Mouse (Mus musculus) kidney, postnatal 14 days (tissue): Measurements from ENCODE around the gene Amh.

Experiments
- DNase-seq: peaks from one replicate; pipeline ENCODE4 v3.0.0; 2022; ENCODE audit warnings: mixed read lengths

Amh gene

GRCm38 (mm10) chr10:80829359-80830278 lies 24.6 kb downstream of the Amh start:
- no peak for DNase-seq

- peak; percentile 91 for DNase-seq
Observed at GRCm38 (mm10) chr10:80831136-80831535, 26.1 kb downstream of the Amh start.

DNA sequence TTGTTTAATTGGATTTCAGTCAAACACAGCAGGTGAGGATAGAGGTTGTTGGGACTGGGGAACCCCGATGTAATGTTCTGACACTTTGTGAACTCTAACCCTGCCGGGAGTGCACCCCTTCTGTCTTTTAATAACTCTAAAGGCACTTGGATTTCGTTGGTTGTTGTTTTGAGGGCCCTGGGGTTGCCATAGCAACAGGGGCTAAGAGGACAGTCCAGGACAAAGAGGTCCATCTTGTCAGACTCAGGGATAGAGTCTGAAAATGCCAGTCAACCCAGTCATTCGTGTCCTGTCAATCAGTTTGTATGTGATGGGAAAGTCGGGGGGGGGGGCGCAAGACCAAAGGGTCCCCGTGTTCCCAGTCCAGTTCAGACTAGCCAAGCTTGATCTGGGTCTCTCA lies 27.8 kb downstream of the Amh start:
- DNase-seq = no peak

GRCm38 (mm10) chr10:80835617-80836016 lies 30.6 kb downstream of the Amh start:
- DNase-seq = no peak

DNA sequence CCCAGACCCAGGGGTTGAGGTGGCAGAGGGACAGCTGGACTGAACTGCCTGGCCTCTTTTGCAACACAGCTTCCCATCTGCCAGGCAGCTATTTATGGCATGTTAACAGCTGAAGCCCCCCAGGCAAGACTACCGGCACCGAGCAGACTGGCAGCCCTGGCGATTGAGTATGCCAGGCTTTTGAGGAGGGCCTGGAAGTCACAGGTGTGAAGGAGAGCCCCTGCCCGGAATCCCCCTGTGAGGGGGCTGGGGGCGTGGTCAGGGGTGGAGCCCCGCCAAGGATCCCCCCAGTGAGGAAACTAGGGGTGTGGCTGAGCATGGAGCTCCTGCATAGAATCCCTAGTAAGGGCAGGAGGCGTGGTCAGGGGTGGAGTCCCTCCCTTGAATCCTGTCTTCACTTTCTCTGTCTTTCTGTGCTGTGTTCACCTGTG lies 31.9 kb downstream of the Amh start:
- no peak for DNase-seq

- no peak for DNase-seq
Observed at GRCm38 (mm10) chr10:80837827-80838226, 32.8 kb downstream of the Amh start.

DNA sequence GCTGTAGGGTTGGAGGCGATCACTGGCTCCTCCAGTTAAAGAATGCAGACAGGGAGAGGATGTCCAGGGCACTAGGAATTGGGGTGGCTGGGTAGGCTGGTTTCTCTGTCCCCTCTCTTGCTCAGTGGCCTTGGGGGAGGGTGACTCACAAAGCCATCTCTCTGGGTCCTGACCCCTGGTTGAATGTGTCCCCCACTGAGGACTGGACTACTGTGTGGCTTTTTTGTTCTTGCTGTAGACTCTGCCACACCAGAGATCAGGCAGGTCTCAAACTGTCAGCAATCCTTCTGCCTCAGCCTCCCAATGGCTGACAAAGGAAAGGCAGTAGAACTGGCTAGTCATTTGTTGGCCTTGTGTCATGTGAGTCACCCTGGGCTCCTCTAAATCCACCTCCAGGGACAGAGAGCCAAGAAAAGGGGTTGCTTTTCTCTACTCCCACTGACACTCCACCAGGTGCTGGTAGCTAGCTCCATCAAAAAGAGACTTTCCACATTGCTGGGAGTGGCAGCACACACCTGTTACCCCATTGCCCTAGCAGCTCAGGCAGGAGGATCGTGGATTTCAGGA lies 33.4 kb downstream of the Amh start:
- DNase-seq = no peak

- DNase-seq = no peak
Observed at GRCm38 (mm10) chr10:80839848-80840247, 34.8 kb downstream of the Amh start.

- no peak for DNase-seq
Observed at GRCm38 (mm10) chr10:80841685-80842084, 36.6 kb downstream of the Amh start.

- no peak for DNase-seq
Observed at GRCm38 (mm10) chr10:80842334-80842733, 37.3 kb downstream of the Amh start.

DNA sequence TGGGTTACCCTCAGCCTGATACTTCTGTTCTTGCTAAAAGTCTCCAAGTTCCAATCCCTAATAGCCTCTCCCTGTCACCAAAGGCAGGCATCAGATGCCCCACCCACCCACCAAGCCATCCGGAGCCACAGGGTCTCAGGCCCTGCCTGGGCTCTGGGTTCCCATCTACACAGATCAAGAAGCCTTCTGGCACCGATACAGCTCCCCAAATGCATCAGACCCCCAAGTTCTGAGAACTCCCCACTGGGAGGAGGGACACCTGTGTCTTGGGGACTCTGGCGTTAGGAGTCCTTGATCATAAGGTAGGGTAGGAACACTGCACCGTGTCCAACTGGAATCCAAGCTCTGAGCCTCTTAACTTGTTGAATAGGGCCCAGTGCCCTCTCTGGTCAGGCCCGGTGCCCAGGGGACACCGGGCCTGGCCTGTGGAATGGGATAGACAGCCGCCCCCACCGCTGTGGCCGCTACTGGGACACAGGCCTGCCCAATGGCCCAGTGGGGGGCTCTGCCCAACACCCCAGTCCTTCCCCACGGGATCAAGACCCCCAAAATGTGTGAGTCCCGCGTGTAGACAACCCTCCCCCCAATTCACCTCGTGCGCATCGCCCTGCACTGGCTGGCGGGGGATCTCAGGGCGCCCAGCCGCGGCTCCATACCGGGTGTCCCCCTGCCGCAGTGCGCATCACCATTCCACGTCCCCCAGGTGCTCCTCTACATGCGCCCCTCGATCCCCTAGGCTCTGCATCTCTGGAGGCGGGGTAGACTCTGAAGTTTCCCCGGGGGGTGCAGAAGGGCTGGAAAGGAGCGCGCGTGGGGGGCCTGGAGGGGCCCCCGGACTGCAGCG lies 38.3 kb downstream of the Amh start:
- no peak for DNase-seq

DNA sequence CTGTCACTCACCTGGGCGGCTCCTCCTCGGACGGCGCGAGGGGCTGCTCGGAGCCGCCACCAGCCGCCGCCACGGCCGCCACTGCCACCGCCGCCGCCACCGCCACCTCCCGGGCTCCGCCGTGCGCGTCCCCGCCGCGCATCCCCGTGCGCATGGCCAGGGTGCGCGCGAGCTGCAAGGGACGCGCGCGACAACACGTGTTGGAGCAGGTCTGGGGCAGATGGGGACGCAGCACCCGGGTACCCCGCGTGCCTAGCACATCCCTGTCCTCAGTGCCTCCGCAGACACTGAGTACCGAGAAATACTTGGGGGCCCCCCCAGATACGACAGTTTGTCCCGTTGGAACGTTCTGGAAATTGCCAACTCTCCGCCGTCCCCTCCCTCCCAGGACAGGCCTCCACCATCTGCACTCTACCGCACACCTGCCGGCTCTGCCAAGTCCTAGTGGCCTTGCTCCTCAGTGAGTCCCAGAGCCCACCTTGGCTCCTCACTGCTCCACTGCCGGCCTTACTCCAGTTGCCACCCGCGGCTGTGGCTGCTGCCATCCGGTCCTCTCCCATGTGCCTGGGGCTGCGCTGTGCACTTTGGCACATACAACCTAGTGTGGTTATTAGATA lies 39.0 kb downstream of the Amh start, which contains the start of gene Lingo3:
Gene Lingo3, minus strand, starts transcription at position 109 of the 617 bp plus-strand sequence.
- no peak for DNase-seq

DNA sequence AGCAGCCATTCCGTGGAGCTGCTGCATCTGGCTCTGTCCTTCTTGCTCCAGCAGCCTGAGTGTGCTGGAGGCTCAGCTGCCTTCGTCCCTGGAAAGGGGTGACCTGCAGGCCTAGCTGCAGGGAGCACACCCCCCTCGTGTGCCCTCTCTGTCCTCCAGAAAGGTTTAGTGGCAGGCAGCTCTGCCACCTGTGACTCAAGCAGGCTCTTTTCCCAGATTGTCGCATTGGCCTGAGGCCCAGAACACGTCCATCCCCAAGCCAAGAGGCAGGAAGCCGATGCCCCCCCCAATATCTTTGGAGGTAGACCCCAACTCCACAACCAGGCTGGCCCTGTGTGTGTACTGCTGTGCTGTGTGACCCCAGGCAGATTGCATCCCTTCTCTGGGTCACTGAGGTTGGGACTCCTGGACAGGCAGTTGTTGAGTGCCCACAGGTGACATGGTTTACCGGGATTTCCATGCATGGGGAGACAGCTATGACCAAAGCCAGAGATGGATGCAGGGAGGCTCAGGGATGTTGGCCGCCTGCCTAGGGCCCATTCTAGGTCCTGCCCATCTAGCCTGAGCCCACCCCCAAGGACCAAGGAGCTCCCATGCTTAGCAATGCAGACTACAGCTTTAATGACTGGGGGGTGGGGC lies 40.1 kb downstream of the Amh start:
- DNase-seq = no peak

DNA sequence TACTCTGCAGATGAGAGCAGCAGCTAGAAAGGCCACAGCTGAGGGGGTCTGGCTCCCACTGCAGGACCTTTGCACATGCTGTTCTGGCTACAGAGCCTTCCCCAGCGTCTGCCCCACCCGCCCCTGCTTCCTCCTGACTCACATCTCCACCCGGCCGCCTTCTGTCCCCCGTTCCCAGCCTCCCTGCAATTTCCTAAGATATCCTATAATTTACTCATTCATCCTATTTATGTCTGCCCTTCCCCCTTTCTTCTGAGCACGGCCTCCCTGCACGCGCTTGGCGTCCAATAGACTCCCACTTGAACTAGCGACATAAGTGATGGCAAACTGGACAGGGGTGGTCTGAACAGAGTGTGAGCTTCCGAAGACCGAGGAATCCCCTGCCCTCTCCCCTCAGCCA lies 40.7 kb downstream of the Amh start:
- DNase-seq = no peak

- peak; percentile 63 for DNase-seq
Observed at GRCm38 (mm10) chr10:80848571-80848970, 43.5 kb downstream of the Amh start.

GRCm38 (mm10) chr10:80854913-80855748 lies 50.1 kb downstream of the Amh start, which contains the start of the genes Lsm7 and Sppl2b:
Gene Lsm7 (minus strand): TSS chr10:80855209.
Gene Sppl2b (plus strand): TSS chr10:80855275.
- DNase-seq = peak; percentile 98

GRCm38 (mm10) chr10:80855749-80856073 lies 50.7 kb downstream of the Amh start:
- no peak for DNase-seq

DNA sequence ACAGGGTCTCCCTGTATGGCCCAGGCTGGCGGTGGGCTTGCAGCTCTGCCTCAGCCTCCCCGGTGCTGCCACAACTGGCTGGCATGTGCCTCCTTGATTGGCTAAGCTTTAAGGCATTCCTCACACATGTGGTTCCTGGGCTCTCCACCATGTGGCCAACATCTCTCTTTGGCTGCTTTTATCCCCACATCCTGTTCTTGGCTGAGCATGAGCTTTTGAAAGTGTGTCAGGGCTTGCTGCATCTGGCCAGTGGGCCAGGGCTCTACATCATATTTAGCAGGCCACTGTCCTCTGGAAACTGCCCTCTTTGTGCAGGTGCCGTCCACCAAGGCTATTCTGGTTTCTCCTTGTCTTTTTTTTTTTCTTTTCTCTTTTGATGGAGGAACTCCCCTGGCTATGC lies 51.2 kb downstream of the Amh start:
- DNase-seq = no peak

- no peak for DNase-seq
Observed at GRCm38 (mm10) chr10:80856908-80857307, 51.9 kb downstream of the Amh start.
